Mouse (Mus musculus) forebrain, embryonic 14.5 days (tissue): Measurements from ENCODE around the gene Cts7. TPM values are rescaled to one million over a fixed set of nuclear protein-coding genes. Genes with fewer than 3 reads are reported as not detected.

ENCODE experiments used
- ATAC-seq: fragments of 200-750 bp; cut with Nextera tagmentation; 2 replicates; pipeline ENCODE4 v1.8.0; 2017; ENCODE audit warnings: mild to moderate bottlenecking, moderate library complexity
- DNase-seq: peaks from one replicate; pipeline ENCODE4 v3.0.0-alpha.2; 2015; ENCODE audit warnings: low spot score
- H3K27ac ChIP-seq: fragments of 300-500 bp; sonication (generic); 2 replicates; pipeline ENCODE4 v1.5.1; 2014; ENCODE audit warnings: low read depth, mild to moderate bottlenecking, control low read depth, low read length, moderate library complexity
- H3K27me3 ChIP-seq: fragments of 300-500 bp; sonication (generic); replicated peaks from 2 replicates; pipeline ENCODE4 v1.6.1; 2014; ENCODE audit warnings: low read length, control low read depth, mixed read lengths; ENCODE audit not compliant: control insufficient read depth, insufficient read depth
- H3K36me3 ChIP-seq: fragments of 300-500 bp; sonication (generic); 2 replicates; pipeline ENCODE4 v1.6.1; 2014; ENCODE audit warnings: low read length, control low read depth; ENCODE audit not compliant: control insufficient read depth, insufficient read depth
- H3K4me1 ChIP-seq: fragments of 300-500 bp; sonication (generic); 2 replicates; pipeline ENCODE4 v1.6.1; 2014; ENCODE audit warnings: antibody characterized with exemption, low read length, control low read depth; ENCODE audit not compliant: control insufficient read depth, insufficient read depth
- H3K4me2 ChIP-seq: fragments of 300-500 bp; sonication (generic); 2 replicates; pipeline ENCODE4 v1.6.1; 2014; ENCODE audit warnings: mild to moderate bottlenecking, control low read depth, low read length
- H3K4me3 ChIP-seq: fragments of 300-500 bp; sonication (generic); 2 replicates; pipeline ENCODE4 v1.5.1; 2014; ENCODE audit warnings: low read depth, low read length, control low read depth
- H3K9ac ChIP-seq: fragments of 300-500 bp; sonication (generic); 2 replicates; pipeline ENCODE4 v1.6.1; 2014; ENCODE audit warnings: mild to moderate bottlenecking, low read length, control low read depth, moderate library complexity
- H3K9me3 ChIP-seq: fragments of 300-500 bp; sonication (generic); replicated peaks from 2 replicates; pipeline ENCODE4 v1.6.1; 2016; ENCODE audit warnings: low read length, control low read depth, mixed read lengths; ENCODE audit not compliant: control insufficient read depth
- microRNA-seq: library from miRNA; unstranded; fragments of <30 nt; microRNA quantifications from one replicate; pipeline ENCODE4, GENCODE M21; 2016
- polyA plus RNA-seq: library from polyadenylated mRNA; unstranded; fragments of >200 nt; fragmentation: Nextera tagmentation; extraction: Ambion mirVana; gene quantifications from 2 replicates; pipeline ENCODE4 v1.2.1, GENCODE M21; 2014

The Cts7 gene
- not detected in 2 replicates for polyA plus RNA-seq

GRCm38 (mm10) chr13:61358097-61358496, at the start of gene Cts7:
Gene Cts7, minus strand, starts transcription at chr13:61358197.
- Histone ChIP-seq H3K4me1 (no peaks in the 10 kb centered on the region), H3K4me3 (no peak within 1 kb of the TSS), H3K27ac (no peak within 1 kb of the TSS), H3K9ac (no peak within 1 kb of the TSS), H3K9me3 (peaks cover 20% of the 10 kb centered on the region; the same call in 1 of the 2 replicates), H3K4me2 (no peak within 1 kb of the TSS), H3K36me3 (no peaks in the 10 kb centered on the region), H3K27me3 (no peaks in the 10 kb centered on the region)
- ATAC-seq (no peak), DNase-seq (no peak)

Small RNAs within 50 kb of the gene (microRNA-seq; reads per million reads assigned to microRNA genes)
- gene Gm27704: not detected

Other genes starting within 250 kb of the Cts7 start
- gene Ctsr, start 193.9 kb downstream of the Cts7 start, polyA plus RNA-seq: not detected in 2 replicates
- not detected in 2 replicates for gene Cts6, start 154.8 kb downstream of the Cts7 start, polyA plus RNA-seq
- not detected in 2 replicates for gene Cts8, start 102.8 kb downstream of the Cts7 start, polyA plus RNA-seq
- not detected in 2 replicates for gene Gm49398, start 69.4 kb downstream of the Cts7 start, polyA plus RNA-seq
- gene Ctsm, start 183.6 kb upstream of the Cts7 start, polyA plus RNA-seq: not detected in 2 replicates
- gene Gm49352, start 210.0 kb upstream of the Cts7 start, polyA plus RNA-seq: not detected in 2 replicates
- gene Cts3, start 211.9 kb upstream of the Cts7 start, polyA plus RNA-seq: not detected in 2 replicates